Mouse (Mus musculus): ENCODE data around the gene Fscn1.

DNA sequence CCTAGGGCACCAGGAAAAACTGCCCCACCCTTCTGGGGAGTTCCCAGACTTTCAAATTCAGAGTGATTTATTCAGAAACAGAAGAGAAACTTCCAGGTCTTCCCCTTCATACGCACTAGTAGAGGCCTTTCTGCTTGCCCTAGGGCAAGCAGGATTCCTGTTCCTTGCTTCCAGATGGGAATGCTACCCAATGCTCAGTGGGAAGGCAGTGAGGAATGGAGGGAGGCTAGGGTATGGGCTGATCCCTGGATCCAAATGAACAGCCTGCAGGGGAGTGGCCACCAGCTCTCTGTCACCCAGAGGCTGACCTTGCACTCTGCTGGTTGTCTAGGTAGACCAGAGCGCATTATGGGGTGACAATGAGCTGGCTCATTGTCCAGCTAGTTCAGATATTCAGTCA is 48.5 kb upstream of the Fscn1 start:
- TF ChIP-seq CTCF (IDR thresholded peaks at IDR 0.05; ENCODE audit: low read depth) (no peak), EP300 (optimal IDR thresholded peaks at IDR 0.05) (no peak)

Data from stomach, postnatal 0 days (tissue).